Mouse (Mus musculus) heart, postnatal 36 days (tissue): ENCODE results near the gene Cyb5b. TPM values are rescaled to one million over a fixed set of nuclear protein-coding genes. Genes with fewer than 3 reads are reported as not detected.
A peak's percentile ranks its signal among the peaks of the same experiment; 100 is the strongest.

Experiments
- DNase-seq, 2 experiments: peaks; one replicate each; pipeline ENCODE4 v3.0.0; 2021 to 2022
- intact Hi-C: fragments of 180-260 bp; cut with DNase I; formaldehyde crosslinking; loops from one replicate; pipeline ENCODE4 v1.15.1; 2025
- total RNA-seq, 2 experiments: library from RNA; stranded (reverse); gene quantifications; 2 replicates each; pipeline ENCODE4 v1.2.3; 2021

Gene Cyb5b
- total RNA-seq, 2 experiments from 2014 or later, result 29.4 to 43.2 TPM

GRCm38 (mm10) chr8:107124343-107124742 is 26.1 kb upstream of the Cyb5b start:
- intact Hi-C loops, result no loop called here
- no peak for DNase-seq

- DNase-seq, result peak in 1 of 2 experiments; percentile 42
These were observed 21.0 kb upstream of the Cyb5b start for GRCm38 (mm10) chr8:107129171-107130025.

GRCm38 (mm10) chr8:107130028-107130427 is 20.4 kb upstream of the Cyb5b start:
- intact Hi-C loops, result no loop called here
- no peak for DNase-seq

More at GRCm38 (mm10) chr8:107129171-107130025, 21.0 kb upstream of the Cyb5b start:
- intact Hi-C loops, result no loop called here

- intact Hi-C loops, result no loop called here
- no peak for DNase-seq
These were observed 17.6 kb upstream of the Cyb5b start for GRCm38 (mm10) chr8:107132581-107133491.

GRCm38 (mm10) chr8:107133881-107134280 is 16.6 kb upstream of the Cyb5b start:
- DNase-seq, result no peak
- intact Hi-C loops, result no loop called here

- intact Hi-C loops, result no loop called here
- DNase-seq, result no peak
These were observed 14.3 kb upstream of the Cyb5b start for GRCm38 (mm10) chr8:107136003-107136612.

- intact Hi-C loops, result no loop called here
- DNase-seq, result no peak
These were observed 12.8 kb upstream of the Cyb5b start for GRCm38 (mm10) chr8:107137591-107137990.

GRCm38 (mm10) chr8:107138338-107138737 is 12.1 kb upstream of the Cyb5b start:
- intact Hi-C loops, result no loop called here
- DNase-seq, result no peak

GRCm38 (mm10) chr8:107139704-107140470 is 10.6 kb upstream of the Cyb5b start:
- DNase-seq, result peak; percentile 35 to 52

GRCm38 (mm10) chr8:107142539-107142938 is 7.9 kb upstream of the Cyb5b start:
- intact Hi-C loops, result no loop called here

More at GRCm38 (mm10) chr8:107139704-107140470, 10.6 kb upstream of the Cyb5b start:
- intact Hi-C loops, result no loop called here

GRCm38 (mm10) chr8:107143501-107143900 is 6.9 kb upstream of the Cyb5b start:
- intact Hi-C loops, result no loop called here
- no peak for DNase-seq

More at GRCm38 (mm10) chr8:107142539-107142938, 7.9 kb upstream of the Cyb5b start:
- no peak for DNase-seq

- no peak for DNase-seq
- intact Hi-C loops, result no loop called here
These were observed 4.3 kb upstream of the Cyb5b start for GRCm38 (mm10) chr8:107146186-107146585.

GRCm38 (mm10) chr8:107148802-107149201 is 1.6 kb upstream of the Cyb5b start:
- intact Hi-C loops, result no loop called here
- no peak for DNase-seq

- no peak for DNase-seq
- intact Hi-C loops, result no loop called here
These were observed 410 bp upstream of the Cyb5b start for GRCm38 (mm10) chr8:107150057-107150403.

GRCm38 (mm10) chr8:107151212-107151920 is 926 bp downstream of the Cyb5b start:
- intact Hi-C loops, result no loop called here
- no peak for DNase-seq

- no peak for DNase-seq
- intact Hi-C loops, result no loop called here
These were observed 3.1 kb downstream of the Cyb5b start for GRCm38 (mm10) chr8:107153326-107154210.

GRCm38 (mm10) chr8:107156816-107157215 is 6.4 kb downstream of the Cyb5b start:
- DNase-seq, result no peak
- intact Hi-C loops, result no loop called here

GRCm38 (mm10) chr8:107157836-107158235 is 7.4 kb downstream of the Cyb5b start:
- no peak for DNase-seq
- intact Hi-C loops, result no loop called here

- DNase-seq, result no peak
- intact Hi-C loops, result no loop called here
These were observed 8.4 kb downstream of the Cyb5b start for GRCm38 (mm10) chr8:107158890-107159289.
